Mouse (Mus musculus): ENCODE data around the gene Otop2.

- TF ChIP-seq CTCF (IDR thresholded peaks at IDR 0.05; ENCODE audit: borderline replicate concordance, insufficient read depth, low read length) = no peak
- no peak for TF ChIP-seq POLR2A (IDR thresholded peaks at IDR 0.05; ENCODE audit: low read depth, low read length)
Measured at GRCm38 (mm10) chr11:115303167-115303566, 3.8 kb upstream of the Otop2 start.
